Mouse (Mus musculus): ENCODE measurements around the gene Ndufs2.

DNA sequence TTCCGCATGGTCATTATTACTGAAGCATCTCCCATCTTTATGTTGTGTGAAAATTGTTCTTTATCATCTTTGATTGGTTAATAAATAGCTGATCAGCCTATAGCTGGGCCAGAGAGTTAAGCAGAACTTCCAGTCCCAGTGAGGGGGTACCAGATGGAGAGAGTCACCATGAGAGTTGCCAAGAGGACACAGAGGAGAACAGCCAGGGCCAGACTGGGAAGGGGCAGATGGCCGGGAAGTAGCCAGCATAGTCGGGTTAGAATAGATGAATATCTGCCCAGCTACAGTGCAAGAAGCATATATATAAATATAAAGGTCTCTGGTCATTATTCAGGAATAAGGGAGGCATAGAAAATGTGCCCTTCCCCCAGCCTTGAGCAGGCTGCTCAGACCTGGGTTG, 47.0 kb upstream of the Ndufs2 start:
- TF ChIP-seq CTCF (IDR thresholded peaks at IDR 0.05; ENCODE audit: control insufficient read depth, insufficient read depth, insufficient replicate concordance, low read depth, low read length): no peak
- no peak for TF ChIP-seq POLR2A (IDR thresholded peaks at IDR 0.05; ENCODE audit: control insufficient read depth, low read depth, low read length)
